Mouse (Mus musculus): ENCODE measurements at regions not wholly inside any gene's neighbourhood (a gene's known extent, or its start where the extent isn't known, plus 50 kb on each side); places are given as distances from the start of the nearest gene placed in this dataset.

DNA sequence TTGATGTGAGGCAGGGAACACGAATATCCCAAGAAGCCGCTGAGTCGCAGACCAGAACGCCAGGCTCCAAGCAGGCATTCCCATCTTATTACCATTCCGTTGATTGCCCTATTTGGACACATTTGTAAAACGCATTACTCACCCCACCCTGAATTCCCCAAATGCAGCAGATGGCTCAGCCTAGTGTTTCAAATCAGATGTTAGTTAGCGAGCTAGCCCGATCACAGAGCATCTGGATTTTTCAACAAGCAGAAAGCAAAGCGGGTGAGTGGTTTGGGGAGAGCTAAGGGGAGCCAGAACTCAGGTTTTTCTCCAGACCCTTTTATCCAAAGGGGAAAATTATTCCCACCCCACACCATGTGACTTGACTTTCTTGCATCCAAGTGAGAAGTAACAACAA lies 273.2 kb downstream of the Rwdd3 start:
- DNase-seq (ENCODE audit: low spot score in 2 of 2): no peak

DNA sequence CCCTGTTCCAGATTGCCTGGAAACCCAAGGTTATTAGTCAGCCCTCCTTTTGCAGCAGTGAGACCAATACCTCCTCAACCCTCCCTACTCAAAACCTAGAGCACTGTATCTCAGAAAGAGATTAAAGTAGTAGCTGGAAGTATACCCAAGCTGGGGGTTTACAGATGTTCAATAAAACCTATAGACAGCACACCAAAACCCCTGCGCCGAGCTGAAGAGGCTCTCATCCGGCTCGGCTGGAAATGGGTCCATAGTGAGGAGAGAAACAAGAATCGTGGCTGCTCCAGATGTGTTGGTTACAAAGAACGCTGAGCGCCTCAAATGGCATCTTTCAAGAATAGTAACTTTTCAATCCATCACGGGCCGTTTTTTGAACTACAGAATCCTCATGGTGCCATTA lies 273.7 kb downstream of the Rwdd3 start:
- DNase-seq (ENCODE audit: low spot score in 2 of 2): no peak

DNA sequence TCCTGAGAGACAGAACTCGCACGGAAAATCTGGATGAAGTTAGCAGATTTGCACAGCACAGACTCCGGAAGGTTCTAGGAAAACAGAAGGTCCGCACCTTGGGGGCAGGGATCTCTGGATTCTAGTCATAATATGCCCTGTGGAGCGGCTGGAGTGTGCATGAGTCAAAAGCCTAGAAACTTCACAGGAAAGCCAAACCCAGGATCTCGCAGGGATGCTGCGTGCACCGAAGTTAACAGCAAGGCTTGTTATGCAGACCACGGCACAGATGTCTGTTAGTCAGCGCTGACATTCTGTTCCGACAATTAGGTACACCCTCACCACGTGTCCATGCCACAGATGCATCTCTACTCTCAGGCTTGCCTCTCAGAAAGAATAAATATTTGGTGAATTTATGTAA lies 274.3 kb downstream of the Rwdd3 start:
- DNase-seq (ENCODE audit: low spot score in 2 of 2): no peak

DNA sequence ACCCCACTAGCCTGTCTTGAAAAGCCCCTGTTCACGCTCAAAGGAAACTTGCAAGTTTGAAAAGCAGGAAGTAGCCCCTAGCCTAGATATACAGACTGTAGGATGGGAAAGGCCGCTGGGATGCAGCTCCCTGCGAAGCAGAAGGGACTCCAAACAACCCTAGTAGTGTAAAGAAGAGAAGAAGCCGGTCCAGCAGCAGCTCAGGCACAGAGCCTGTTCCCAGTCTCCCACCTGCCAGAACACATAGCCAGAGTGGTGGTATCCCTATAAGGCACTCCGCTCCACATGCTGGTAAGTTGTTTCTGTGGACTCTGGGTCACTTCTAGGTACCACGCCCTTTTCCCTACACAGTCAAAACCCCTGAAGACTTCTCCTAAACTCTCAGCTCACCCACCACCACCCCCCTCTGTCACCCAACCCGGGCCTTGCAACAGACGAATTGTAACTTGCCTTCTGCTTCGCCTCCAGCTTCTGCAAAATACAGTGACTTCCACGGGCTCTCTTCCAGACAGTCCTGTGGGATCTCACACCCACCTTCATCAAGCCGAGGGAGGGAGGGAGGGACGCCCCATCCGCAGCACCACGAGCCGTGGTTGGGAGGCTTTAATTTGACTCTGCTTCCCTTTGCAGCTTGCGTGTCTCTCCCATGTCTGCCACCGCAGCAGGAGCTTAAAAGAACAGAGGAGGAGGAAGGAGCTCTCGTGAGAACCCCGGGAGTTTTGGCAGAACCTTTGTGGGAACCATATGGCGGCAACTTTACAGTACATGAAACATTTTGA lies 285.2 kb downstream of the Rwdd3 start:
- DNase-seq (ENCODE audit: low spot score in 2 of 2): no peak

DNA sequence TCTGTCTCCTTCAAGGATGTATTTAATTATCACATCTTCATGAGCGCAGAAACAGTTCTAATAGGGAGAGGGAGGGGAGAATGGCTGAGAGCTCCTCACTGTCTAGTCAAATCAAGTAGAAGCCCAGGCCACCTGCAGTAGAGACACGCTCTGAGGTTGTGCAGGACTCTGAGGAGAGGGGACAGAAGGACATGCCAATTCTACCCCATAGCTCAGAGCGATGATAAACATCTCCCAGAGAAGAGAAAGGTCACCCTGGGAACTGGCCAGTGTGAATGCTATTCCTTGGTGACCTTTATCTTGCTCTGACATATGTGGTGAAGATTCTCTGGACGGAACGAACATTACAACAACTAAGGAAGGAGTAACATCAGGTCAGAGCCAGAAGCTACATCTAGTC lies 286.1 kb downstream of the Rwdd3 start:
- DNase-seq (ENCODE audit: low spot score in 2 of 2): no peak

DNA sequence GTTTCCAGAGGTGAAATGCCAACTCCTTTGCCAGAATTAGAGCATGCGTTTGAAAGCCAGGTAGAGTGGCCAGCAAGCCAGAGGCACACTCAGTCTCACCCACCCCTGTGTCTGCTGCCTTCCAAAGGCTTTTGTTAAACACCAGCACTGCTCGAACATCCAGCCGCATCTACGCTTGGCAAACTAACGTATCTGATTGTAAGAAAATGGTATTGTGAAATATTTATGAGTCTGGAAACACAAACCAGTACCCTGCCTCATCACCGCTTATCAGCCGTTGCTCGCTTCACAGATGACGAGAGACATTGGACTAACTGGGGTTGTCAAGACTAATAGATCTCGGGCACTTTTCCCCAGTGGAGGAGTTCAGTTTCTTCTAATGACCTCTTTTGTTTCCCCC lies 287.3 kb downstream of the Rwdd3 start:
- DNase-seq (ENCODE audit: low spot score in 2 of 2): no peak

DNA sequence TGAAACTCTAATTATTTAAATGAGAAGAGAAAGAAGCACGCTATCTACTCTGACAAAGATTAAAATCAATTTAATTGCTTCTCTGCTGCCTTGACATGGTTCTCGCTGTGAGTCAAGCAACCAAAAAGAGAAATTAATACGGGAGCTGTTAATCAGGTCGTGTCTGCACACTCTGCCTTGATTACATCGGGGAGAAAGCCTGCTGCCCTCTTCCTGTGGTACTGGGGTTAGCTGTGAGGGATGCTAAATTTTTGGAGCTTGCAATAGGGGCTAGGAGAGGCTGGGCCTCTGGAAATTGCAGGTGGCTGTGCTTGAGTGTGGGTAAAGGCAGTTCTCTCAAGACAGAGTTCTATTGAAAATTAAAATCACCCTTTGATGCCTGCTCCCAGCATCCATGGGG lies 287.8 kb downstream of the Rwdd3 start:
- DNase-seq (ENCODE audit: low spot score in 2 of 2): no peak

DNA sequence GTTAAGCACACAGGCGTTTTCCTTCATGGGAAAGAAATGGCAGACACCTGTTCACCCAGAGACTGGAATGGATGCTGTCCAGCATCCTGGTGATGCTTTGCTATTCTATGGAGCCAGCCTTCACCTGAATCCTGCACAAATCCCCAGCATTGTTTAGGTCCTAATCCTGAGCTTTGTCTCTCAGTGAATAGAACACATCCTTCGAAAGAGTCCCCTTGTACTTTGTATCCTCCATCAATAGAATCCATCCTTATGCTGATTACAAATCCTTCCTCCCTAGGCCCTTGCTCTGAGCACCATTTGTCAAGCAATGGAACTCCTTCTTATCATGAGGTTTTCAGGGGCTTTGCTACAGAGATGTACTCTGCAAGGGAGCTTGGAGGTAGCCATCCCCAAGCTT lies 292.1 kb downstream of the Rwdd3 start:
- DNase-seq (ENCODE audit: low spot score in 2 of 2): no peak

DNA sequence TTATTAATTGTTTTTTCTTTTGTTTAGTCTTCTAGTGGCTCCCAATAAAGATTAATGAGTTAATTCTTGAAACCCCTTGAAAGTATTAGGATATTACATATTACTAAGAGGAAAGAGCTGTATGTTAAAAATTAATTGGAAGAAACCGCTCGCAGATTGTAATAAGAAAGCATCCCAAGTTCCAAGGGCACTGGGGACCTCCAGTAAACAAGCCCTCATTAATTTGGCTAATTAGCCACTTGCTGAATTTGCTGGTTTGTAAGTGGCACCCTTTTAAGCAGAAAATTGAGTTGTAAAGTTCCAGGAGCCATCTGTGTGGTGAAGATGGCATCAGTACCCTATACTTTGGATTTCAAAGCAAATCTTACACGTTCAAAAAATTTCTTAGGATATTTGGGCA lies 295.8 kb downstream of the Rwdd3 start:
- DNase-seq (ENCODE audit: low spot score in 2 of 2): no peak

DNA sequence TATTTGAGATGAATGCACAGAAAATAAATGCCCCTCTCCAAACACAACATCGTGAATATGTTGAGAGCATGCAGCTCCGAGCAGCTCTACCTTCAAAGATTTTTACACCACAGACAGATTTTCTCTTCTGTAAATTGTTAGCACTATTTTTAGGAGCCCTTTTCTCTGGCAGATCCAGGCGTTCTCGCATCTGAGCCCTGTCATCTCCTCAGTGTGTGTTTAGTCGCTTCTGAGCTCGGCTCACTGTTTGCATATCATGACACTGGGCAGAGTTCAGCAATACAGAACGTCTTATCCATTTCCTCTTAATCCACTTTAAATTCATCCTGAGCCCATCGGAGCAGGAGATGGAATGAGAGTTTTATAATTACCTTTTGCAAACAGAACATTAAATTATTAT lies 306.5 kb downstream of the Rwdd3 start:
- no peak for DNase-seq (ENCODE audit: low spot score in 2 of 2)

DNA sequence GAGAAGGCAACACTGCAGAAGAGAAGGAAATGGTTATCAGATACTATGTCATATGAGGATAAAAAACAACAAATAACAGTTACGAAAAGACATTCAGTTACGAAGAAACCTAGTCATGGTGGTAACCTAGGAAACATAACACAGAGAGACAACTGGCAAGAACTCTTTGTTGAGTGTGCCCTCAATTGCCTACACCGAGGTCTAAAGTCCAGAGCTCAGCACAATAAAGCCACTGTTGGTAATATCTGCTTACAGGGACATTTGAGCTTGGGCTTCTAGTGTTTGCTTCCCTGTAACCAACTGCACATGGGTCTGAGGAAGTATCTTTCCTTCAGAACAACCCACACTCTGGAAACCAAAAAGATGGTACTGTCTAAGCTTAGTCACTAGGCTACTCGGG lies 309.9 kb downstream of the Rwdd3 start:
- no peak for DNase-seq (ENCODE audit: low spot score in 2 of 2)

DNA sequence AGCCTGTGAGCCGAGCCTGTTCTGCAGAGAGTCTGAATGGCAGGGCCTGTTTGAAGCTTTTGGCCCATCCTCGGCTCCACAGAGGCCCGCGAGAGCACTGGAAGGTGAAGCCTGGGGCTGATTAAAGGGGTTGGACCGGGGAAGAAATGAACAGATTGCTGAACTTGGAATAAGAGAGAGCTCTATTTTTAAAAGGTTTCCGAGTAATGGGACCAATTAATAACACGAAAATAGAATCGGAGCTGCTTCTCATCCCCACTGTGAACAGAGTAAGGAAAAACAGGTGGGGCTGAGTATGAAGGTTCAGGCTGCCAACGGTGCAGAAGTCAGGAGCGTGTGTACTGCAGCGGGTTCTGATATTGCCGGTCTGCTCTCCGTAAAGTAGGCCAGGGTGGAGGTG lies 313.2 kb downstream of the Rwdd3 start:
- no peak for DNase-seq (ENCODE audit: low spot score in 2 of 2)

DNA sequence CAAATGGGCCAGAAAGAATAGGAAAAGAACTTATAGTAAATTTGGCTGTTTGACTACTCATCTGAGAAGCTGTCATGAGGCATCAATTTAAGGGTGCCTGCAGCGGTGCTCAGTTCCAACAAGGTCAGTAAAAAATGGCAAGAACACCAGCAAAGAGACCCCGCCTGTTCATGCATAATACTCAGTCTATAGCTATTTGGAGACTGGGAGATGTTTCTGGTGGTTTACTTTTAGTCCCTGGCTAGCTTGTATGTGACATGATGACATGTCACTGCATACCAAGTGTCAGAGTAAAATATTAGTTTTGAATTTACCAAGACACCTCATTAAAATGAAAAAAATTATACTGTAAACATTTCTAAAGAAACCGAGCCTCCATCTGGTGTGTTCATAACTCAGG lies 317.2 kb downstream of the Rwdd3 start:
- DNase-seq (ENCODE audit: low spot score in 2 of 2): no peak

DNA sequence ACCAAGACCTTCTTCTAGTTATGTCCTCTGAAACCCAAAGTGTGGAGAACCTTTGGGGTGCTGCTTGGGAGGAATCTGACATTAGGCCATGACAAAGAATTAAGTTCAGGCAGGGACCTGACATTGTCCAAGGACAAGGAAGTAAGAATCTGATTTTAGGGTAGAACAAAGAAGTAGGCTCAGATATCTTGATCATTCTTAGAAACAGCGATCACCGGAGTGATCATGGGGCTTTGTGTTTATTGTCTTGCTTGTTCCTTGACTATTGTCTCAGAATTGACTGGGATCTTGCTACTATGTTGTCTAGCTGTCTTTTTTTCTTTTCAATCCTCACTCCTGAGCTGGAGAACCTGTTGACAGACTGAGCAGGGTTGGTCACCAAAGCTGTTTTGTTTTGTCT lies 327.9 kb downstream of the Rwdd3 start:
- DNase-seq (ENCODE audit: low spot score in 2 of 2): no peak

DNA sequence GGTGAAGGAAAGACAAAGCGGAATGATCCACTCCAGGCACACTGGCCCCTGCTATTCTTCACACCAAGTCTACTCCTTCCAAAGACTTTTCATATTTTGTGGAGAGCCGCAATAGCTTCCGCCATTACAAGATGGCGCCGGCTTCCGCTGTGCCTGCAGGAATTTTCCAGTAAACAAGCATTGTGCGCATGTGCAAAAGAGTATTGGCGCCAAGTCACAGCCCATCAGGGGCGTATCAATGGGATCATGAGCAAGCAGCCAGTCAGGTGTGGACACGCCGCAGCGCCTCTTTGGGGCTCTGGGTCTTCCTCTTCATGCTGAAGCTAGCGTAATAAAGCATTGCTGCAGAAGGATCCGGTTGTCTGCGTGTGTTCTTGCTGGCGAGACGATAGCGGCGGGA lies 348.0 kb downstream of the Rwdd3 start:
- no peak for DNase-seq (ENCODE audit: low spot score in 2 of 2)

DNA sequence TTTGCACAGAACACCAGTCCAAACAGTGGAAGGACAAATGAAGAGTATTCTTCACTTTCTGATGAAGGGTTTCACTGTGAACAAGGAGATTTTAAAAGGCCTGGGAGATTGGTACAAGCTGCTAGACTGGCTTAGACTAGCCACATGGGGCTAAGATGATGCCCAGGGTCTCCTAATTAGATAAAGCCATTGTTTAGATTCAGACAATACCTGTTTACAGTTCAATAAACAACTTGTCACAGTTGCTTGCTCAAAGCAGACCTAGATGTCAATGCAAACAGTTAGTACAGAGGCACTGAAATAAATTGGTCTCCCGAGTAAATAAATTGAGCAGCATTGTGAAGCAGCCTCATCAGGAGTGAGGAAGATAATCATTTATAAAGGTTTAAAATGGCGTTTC lies 359.6 kb downstream of the Rwdd3 start:
- no peak for DNase-seq (ENCODE audit: low spot score in 2 of 2)

DNA sequence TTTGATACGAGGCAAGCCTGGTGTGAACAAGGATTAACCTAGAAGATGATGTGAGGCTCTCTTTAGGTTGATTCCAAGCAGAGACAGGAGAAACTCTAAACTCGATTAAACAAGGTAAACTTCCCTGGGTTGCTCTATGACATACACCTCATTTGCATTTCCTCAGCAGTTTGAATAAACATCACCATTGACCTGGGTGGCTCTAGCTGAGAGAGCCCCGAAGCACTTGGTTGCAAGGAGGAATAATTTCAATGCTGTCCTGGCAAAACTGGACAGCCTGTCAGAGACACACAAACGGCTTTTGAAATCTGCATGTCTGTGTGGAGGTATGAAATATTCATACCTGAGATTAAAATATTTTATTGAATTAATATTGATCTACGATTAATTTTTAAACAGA lies 361.0 kb downstream of the Rwdd3 start:
- no peak for DNase-seq (ENCODE audit: low spot score in 2 of 2)

DNA sequence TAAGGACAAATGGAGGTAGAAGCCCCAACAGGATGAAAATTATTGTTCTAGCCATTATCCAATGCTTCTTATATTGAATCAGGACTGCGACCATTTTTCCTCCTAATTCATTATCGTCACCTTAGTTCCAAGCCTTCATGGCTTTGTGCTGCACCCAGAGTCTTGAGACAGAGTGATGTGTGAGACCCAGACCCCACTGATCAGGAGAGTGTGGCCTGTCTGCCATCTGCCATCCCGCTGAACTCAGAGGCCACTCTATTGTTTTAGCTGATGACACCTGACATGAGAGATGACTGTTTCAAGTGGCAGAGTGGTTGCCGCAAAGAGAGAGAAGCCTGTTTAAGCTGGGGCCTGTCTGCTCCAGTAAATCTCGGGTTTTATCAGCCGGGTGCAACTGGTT lies 361.4 kb downstream of the Rwdd3 start:
- no peak for DNase-seq (ENCODE audit: low spot score in 2 of 2)

DNA sequence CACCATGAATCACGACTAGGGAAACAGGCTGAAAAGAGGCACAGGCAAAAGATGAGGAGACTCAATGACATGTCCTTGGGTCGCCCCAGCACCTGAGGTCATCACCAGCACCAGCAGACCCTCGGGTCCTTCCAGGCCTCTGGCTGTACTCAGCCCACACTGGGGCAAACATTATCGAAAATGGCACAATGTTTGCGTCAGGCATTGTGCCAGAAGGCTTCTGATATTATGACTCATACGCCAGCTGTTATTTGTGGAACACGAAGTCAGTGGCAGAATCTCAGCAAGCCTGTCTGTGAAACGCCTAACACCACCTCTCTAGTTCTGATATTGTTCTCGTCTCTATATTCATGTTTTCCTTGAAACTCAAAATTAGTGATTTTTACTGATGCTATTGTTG lies 384.8 kb downstream of the Rwdd3 start:
- DNase-seq (ENCODE audit: low spot score in 2 of 2): no peak

DNA sequence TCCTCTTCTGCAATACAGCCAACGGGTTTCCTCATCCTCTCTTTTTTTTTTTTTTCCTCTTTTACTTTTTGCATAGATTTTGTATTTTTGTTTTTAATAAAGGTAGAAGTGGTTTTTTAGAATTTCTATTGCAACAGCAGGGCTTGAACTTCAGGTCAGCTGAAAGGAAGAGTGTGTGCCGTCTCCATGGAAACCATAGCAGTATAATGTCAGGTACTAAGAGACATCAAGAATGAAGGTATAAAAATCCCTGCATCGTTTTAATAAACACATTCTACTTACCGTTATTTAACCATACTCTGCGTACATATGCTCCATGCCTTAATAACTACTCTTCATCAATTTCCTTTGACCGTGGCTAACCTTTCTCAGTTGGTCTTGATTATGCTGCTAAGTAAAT lies 390.0 kb downstream of the Rwdd3 start:
- DNase-seq (ENCODE audit: low spot score in 2 of 2): no peak

DNA sequence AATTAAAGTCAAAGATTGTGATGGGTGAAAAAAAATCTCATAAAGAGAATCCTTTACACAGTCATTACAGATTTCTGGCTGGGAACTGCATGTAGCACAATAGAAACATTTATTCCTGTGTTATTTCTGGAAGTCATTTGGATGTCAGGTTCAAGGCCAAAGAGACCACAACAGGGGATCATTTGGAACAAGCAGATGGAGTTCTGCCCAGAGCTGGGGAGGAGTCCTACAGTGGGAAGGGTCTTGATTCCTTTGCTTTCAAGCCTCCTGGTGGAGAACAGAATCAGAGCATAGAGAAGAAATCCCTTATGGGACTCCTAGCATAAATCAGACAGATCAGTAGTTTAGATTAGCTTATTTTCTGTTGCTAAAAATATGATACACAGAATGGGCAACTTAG lies 392.4 kb downstream of the Rwdd3 start:
- peak in 1 of 2 experiments; percentile 7 for DNase-seq (ENCODE audit: low spot score in 2 of 2)

DNA sequence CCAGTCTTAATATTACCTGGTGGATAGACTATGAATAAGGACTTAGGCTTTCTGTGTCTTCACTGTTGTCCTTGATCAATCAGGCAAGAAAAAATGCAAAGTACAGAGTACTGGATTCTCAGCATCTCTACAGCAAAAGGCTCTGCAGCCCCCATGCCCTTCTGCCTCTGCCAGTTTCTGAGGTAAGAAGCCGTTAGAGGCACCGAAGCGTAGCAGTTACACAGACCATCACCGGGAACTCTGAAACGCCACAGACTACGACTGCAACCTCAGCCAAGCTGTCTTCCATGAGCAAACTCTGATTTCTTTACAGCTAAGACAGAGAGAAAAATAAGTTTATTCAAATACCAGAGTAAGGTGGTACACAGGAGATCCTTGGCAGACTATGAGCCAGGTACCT lies 396.5 kb downstream of the Rwdd3 start:
- no peak for DNase-seq (ENCODE audit: low spot score in 2 of 2)

DNA sequence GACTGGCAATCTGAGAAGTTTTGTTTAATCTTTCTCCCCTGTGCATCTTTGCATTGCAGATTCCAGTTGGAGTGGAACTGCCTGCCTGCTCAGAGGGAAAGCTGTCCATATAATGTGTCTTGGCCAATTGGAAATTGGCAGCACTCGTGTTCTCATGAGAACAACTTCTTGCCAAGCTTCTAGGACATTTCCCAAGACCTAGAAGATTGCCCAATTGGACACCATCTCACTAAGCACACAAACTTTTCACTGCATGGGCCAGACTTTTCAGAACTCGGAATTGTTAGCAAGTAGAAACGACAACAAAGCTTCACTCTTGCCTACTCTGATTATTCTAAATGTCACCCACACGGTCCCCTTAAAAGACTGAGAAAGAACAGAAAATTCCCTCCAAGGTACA lies 409.8 kb downstream of the Rwdd3 start:
- DNase-seq (ENCODE audit: low spot score in 2 of 2): no peak

DNA sequence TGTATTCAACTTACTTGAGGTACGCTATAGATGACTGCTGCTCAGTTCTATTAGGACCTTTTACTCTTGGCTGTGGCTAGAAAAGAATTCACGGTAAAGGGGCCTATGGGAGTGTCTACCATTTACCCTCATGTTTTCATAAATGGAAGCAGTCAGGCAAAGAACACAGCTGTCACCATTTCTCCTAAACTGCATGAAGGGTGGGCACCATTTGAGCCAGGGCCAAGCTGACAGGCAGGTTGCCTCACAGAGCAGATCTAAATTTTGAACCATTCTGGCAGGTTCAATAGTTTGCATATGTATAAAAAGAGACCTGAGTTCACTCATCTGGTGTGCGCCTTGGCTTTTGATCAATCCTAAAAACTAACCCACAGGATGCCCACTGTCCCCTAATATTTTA lies 410.3 kb downstream of the Rwdd3 start:
- peak in 1 of 2 experiments; percentile 4 for DNase-seq (ENCODE audit: low spot score in 2 of 2)
